Mouse (Mus musculus): ENCODE results near the gene Rrp9.

The Rrp9 gene

GRCm38 (mm10) chr9:106475046-106475445 is 717 bp upstream of the Rrp9 start:
- ChIA-PET POLR2A (interaction anchor here (0.6 to 9.4 kb wide), 17 partner anchors 9 to 829 kb away, joined by 3 to 173 read pairs (median 13); partner anchors contain the start of genes Rpl29 (in 3 of the 4), Abhd14a (in 2 of the 4), Acy1 (in 2 of the 4) and Pcbp4 (in 2 of the 4)), CTCF (interaction anchor here (0.6 to 3.0 kb wide), 15 partner anchors 8 to 168 kb away, joined by 3 to 86 read pairs (median 7); partner anchors contain the start of genes Abhd14a (in 1 of the 4), Abhd14b (in 1 of the 4), Acy1 (in 1 of the 4) and Gpr62 (in 1 of the 4))

GRCm38 (mm10) chr9:106476002-106476923 is 500 bp downstream of the Rrp9 start:
- CTCF ChIA-PET: interaction anchor here (0.6 to 3.0 kb wide), 104 partner anchors 9 to 820 kb away, joined by 3 to 86 read pairs (median 5); partner anchors contain the start of genes Rpl29 (in 4 of the 4), Abhd14a (in 3 of the 4), Abhd14b (in 3 of the 4) and Acy1 (in 3 of the 4)
- POLR2A ChIA-PET: interaction anchor here (0.6 to 9.4 kb wide), 82 partner anchors 9 to 1087 kb away, joined by 3 to 173 read pairs (median 5); partner anchors contain the start of genes Acy1 (in 4 of the 4), Abhd14a (in 3 of the 4), Abhd14b (in 3 of the 4) and Manf (in 3 of the 4)

GRCm38 (mm10) chr9:106476924-106477484 is 1.2 kb downstream of the Rrp9 start, which contains the start of gene Parp3:
Gene Parp3 (minus strand): TSS chr9:106476949.
- CTCF ChIA-PET: interaction anchor here (0.6 to 3.0 kb wide), 115 partner anchors 9 to 819 kb away, joined by 3 to 86 read pairs (median 5); partner anchors contain the start of genes Rpl29 (in 4 of the 4), Abhd14a (in 3 of the 4), Abhd14b (in 3 of the 4) and Acy1 (in 3 of the 4)
- POLR2A ChIA-PET: interaction anchor here (0.5 to 9.4 kb wide), 86 partner anchors 9 to 1086 kb away, joined by 3 to 173 read pairs (median 5); partner anchors contain the start of genes Abhd14a (in 4 of the 4), Acy1 (in 4 of the 4), Abhd14b (in 3 of the 4) and Manf (in 3 of the 4)

DNA sequence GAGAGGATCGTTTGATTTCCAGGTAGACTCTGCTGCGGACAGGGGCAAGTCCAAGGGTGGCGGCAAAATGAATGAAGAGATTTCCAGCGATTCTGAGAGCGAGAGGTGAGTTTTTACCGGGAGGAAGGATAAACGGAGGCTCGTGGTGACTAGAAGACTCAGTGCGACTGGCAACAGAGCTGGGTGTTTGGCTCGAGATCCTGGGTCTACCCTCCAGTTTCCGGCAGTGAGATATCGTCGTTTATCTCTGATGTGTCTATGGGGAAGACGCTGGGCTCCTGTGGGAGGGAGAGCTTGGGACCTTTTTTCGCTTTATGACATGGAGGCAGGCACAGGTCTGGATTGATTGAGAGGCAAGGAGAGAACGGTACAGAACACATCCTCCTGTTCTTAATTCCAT is 1.9 kb downstream of the Rrp9 start:
- CTCF ChIA-PET: interaction anchor here (0.6 to 3.0 kb wide), 86 partner anchors 8 to 414 kb away, joined by 3 to 86 read pairs (median 6); partner anchors contain the start of genes Abhd14a (in 3 of the 4), Abhd14b (in 3 of the 4), Rpl29 (in 3 of the 4) and Acy1 (in 2 of the 4)

GRCm38 (mm10) chr9:106478101-106478500 is 2.3 kb downstream of the Rrp9 start:
- ChIA-PET CTCF (interaction anchor here in 3 of 4 experiments (0.6 to 2.5 kb wide), 3 partner anchors 50 to 120 kb away, joined by 3 to 35 read pairs (median 3); partner anchors contain the start of gene Rpl29 (in 1 of the 3)), POLR2A (interaction anchor here in 3 of 4 experiments (0.6 to 9.4 kb wide), 14 partner anchors 8 to 310 kb away, joined by 3 to 173 read pairs (median 12); partner anchors contain the start of genes Rpl29 (in 3 of the 3), Abhd14a (in 2 of the 3), Abhd14b (in 2 of the 3) and Gpr62 (in 1 of the 3))

More for the DNA sequence above, 1.9 kb downstream of the Rrp9 start:
- POLR2A ChIA-PET: interaction anchor here (0.5 to 9.4 kb wide), 68 partner anchors 8 to 414 kb away, joined by 3 to 173 read pairs (median 7); partner anchors contain the start of genes Abhd14a (in 4 of the 4), Acy1 (in 4 of the 4), Abhd14b (in 3 of the 4) and Rpl29 (in 3 of the 4)

GRCm38 (mm10) chr9:106480541-106480940 is 4.8 kb downstream of the Rrp9 start:
- ChIA-PET POLR2A (interaction anchor here in 2 of 4 experiments (0.6 to 7.0 kb wide), 8 partner anchors 9 to 1105 kb away, joined by 3 to 148 read pairs (median 4); partner anchors contain the start of genes Abhd14a (in 1 of the 2), Abhd14b (in 1 of the 2), Pcbp4 (in 1 of the 2) and Rpl29 (in 1 of the 2)), CTCF (interaction anchor here in 1 of 4 experiments (1.0 to 1.3 kb wide), 2 partner anchors 23 to 173 kb away, joined by 3 read pairs; no protein-coding TSS in a partner anchor)

- POLR2A ChIA-PET: interaction anchor here in 2 of 4 experiments (0.6 to 7.0 kb wide), 8 partner anchors 9 to 1104 kb away, joined by 3 to 148 read pairs (median 3); partner anchors contain the start of genes Acy1 (in 1 of the 2), Pcbp4 (in 1 of the 2) and Rpl29 (in 1 of the 2)
- CTCF ChIA-PET: no interaction called here
These were observed 5.3 kb downstream of the Rrp9 start for GRCm38 (mm10) chr9:106481075-106481474.

- CTCF ChIA-PET: no interaction called here
- POLR2A ChIA-PET: interaction anchor here in 3 of 4 experiments (0.6 to 7.0 kb wide), 8 partner anchors 9 to 362 kb away, joined by 3 to 148 read pairs (median 4); partner anchors contain the start of genes Rpl29 (in 2 of the 3) and Acy1 (in 1 of the 3)
These were observed 5.9 kb downstream of the Rrp9 start for GRCm38 (mm10) chr9:106481676-106482075.

DNA sequence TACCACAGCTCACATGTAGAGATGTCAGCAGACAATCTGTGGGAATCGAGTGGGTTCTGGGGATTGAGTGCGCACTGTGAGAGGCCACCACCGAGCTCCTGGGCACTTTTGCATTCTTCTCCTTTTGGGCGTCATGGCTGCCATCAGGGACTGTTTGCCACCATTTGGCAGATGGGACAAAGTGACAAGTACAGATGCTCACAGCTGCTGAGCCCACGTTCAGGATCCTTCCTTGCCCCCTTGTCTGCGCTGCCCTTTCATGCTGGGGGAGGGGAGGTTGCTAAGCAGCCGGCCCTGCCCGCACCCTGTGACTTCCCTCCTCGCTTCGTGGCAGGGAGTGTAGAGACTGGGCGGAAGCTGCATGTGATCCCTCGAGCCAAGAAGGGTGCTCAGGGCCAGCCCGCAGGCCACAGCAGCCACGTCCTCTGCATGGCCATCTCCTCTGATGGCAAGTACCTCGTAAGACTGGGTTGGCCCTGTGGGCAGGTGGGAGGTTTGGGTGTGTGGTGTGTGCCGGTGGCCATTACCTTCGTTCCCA is 6.9 kb downstream of the Rrp9 start:
- CTCF ChIA-PET: no interaction called here
- POLR2A ChIA-PET: interaction anchor here (0.5 to 2.6 kb wide), 17 partner anchors 8 to 814 kb away, joined by 3 to 14 read pairs (median 4); partner anchors contain the start of genes Rpl29 (in 3 of the 4), Abhd14a (in 1 of the 4), Abhd14b (in 1 of the 4) and Acy1 (in 1 of the 4)

DNA sequence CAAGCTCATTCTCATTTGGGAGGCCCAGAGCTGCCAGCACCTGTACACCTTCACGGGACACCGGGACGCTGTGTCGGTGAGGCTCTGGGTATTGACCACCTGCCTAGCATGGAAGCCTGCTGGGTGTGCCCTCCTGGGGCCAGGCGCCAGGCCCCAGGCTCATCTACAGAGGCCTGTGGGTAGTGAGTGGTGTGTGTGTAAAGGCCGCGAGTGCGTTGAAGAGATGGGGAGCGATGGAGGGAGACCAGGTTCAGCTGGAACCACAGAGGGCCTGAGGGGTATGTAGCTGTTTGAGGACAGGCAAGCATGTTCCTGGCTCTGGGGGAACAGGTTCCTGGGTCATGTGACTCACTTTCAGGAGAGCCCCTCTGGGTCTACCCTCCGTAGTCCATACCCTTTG is 7.4 kb downstream of the Rrp9 start:
- CTCF ChIA-PET: interaction anchor here in 1 of 4 experiments (1.4 kb wide), 1 partner anchor 160 kb away, joined by 4 read pairs; no protein-coding TSS in a partner anchor

GRCm38 (mm10) chr9:106483606-106484005 is 7.8 kb downstream of the Rrp9 start:
- ChIA-PET CTCF (interaction anchor here in 1 of 4 experiments (1.4 kb wide), 1 partner anchor 160 kb away, joined by 4 read pairs; no protein-coding TSS in a partner anchor), POLR2A (interaction anchor here (0.6 to 2.6 kb wide), 19 partner anchors 16 to 627 kb away, joined by 3 to 14 read pairs (median 3); partner anchors contain the start of genes Rpl29 (in 3 of the 4), Wdr82 (in 2 of the 4), Abhd14a (in 1 of the 4) and Abhd14b (in 1 of the 4))

More for the DNA sequence above, 7.4 kb downstream of the Rrp9 start:
- POLR2A ChIA-PET: interaction anchor here (0.5 to 2.6 kb wide), 15 partner anchors 16 to 814 kb away, joined by 3 to 14 read pairs (median 3); partner anchors contain the start of genes Rpl29 (in 3 of the 4), Abhd14a (in 1 of the 4), Abhd14b (in 1 of the 4) and Acy1 (in 1 of the 4)

DNA sequence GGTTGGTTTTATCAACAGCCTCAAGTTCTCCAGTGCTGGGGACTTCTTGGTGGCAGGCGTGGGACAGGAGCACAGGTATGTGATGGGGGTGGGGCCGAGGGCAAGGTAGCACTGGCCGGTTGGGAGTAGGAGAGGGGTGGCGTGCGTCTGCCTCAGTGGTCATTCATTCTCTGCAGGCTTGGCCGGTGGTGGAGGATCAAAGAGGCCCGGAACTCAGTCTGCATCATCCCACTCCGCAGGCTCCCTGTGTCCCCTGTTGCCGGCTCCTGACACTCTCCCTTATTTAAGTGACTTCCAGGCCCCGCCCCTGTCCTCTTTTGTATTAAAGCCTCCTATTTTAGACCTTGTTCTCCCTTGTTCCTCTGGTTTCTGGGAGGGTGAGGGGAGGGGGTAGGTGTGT is 9.3 kb downstream of the Rrp9 start:
- ChIA-PET POLR2A (interaction anchor here in 2 of 4 experiments (0.9 to 2.9 kb wide), 5 partner anchors 8 to 56 kb away, joined by 4 to 22 read pairs (median 4); partner anchors contain the start of genes Parp3 (in 2 of the 2), Rrp9 (in 2 of the 2) and Rpl29 (in 1 of the 2)), CTCF (interaction anchor here in 2 of 4 experiments (0.5 to 1.8 kb wide), 3 partner anchors 8 to 230 kb away, joined by 6 to 10 read pairs (median 6); partner anchors contain the start of gene Parp3 (in 2 of the 2))

DNA sequence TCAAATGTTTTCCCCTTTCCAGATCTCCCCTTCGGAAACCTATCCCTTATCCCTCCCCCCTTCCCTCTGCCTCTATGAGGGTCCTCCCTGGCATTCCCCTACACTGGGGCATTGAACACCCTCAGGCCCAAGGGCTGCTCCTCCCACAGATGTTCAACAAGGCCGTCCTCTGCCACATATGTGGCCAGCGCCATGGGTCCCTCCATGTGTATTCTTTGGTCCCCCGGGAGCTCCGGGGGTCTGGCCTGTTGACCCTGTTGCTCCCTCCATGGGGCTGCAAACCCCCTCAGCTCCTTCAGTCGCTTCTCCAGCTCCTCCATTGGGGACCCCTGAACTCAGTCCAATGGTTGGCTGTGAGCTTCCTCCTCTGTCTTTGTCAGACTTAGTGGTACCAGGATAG is 11.8 kb downstream of the Rrp9 start:
- ChIA-PET POLR2A (interaction anchor here in 2 of 4 experiments (0.5 to 2.9 kb wide), 3 partner anchors 11 to 34 kb away, joined by 3 to 22 read pairs (median 5); partner anchors contain the start of genes Parp3 (in 2 of the 2) and Rrp9 (in 1 of the 2)), CTCF (interaction anchor here in 2 of 4 experiments (1.3 kb wide), 1 partner anchor 11 kb away, joined by 4 read pairs; the partner anchor contains the start of gene Parp3 (in 2 of the 2))

- ChIA-PET POLR2A (interaction anchor here in 2 of 4 experiments (1.4 to 2.0 kb wide), 3 partner anchors 9 to 16 kb away, joined by 6 to 12 read pairs (median 6); no protein-coding TSS in a partner anchor), CTCF (interaction anchor here in 1 of 4 experiments (1.1 kb wide), 1 partner anchor 22 kb away, joined by 3 read pairs; no protein-coding TSS in a partner anchor)
These were observed 23.9 kb downstream of the Rrp9 start, which contains the start of gene Iqcf1 for GRCm38 (mm10) chr9:106499667-106500066. Gene Iqcf1 (plus strand): TSS chr9:106499967.

DNA sequence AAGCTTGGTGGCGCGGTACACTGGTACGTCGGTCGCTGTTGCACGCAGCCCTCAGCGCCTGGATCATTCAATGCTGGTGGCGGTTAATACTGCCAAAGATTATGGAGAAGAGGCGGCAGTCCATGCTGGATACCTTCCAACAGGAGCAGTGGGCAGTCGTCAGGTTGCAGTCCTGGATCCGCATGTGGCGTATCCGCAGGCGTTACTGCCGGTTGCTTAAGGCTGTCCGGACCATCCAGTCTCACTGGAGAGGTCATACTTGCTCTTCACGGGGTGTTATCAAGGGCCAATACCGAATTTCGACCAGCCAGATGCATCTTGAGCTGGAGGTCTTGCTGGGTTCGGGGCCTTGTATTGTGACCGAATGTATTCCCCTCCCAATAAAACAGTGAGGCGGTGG is 26.1 kb downstream of the Rrp9 start:
- CTCF ChIA-PET: interaction anchor here in 2 of 4 experiments (0.6 to 1.0 kb wide), 3 partner anchors 25 to 141 kb away, joined by 3 to 6 read pairs (median 4); partner anchors contain the start of gene Parp3 (in 1 of the 2)

More for the DNA sequence above, 26.1 kb downstream of the Rrp9 start:
- POLR2A ChIA-PET: interaction anchor here in 3 of 4 experiments (0.6 to 2.7 kb wide), 11 partner anchors 11 to 161 kb away, joined by 3 to 11 read pairs (median 4); partner anchors contain the start of gene Rpl29 (in 1 of the 3)
